Mouse (Mus musculus) forebrain, embryonic 14.5 days (tissue): ENCODE measurements around the gene Myocos. TPM values are rescaled to one million over a fixed set of nuclear protein-coding genes. Genes with fewer than 3 reads are reported as not detected.

ENCODE experiments used
- ATAC-seq: fragments of 200-750 bp; cut with Nextera tagmentation; 2 replicates; pipeline ENCODE4 v1.8.0; 2017; ENCODE audit warnings: mild to moderate bottlenecking, moderate library complexity
- DNase-seq: peaks from one replicate; pipeline ENCODE4 v3.0.0-alpha.2; 2015; ENCODE audit warnings: low spot score
- H3K27ac ChIP-seq: fragments of 300-500 bp; sonication (generic); 2 replicates; pipeline ENCODE4 v1.5.1; 2014; ENCODE audit warnings: low read depth, mild to moderate bottlenecking, control low read depth, low read length, moderate library complexity
- H3K27me3 ChIP-seq: fragments of 300-500 bp; sonication (generic); replicated peaks from 2 replicates; pipeline ENCODE4 v1.6.1; 2014; ENCODE audit warnings: low read length, control low read depth, mixed read lengths; ENCODE audit not compliant: control insufficient read depth, insufficient read depth
- H3K36me3 ChIP-seq: fragments of 300-500 bp; sonication (generic); 2 replicates; pipeline ENCODE4 v1.6.1; 2014; ENCODE audit warnings: low read length, control low read depth; ENCODE audit not compliant: control insufficient read depth, insufficient read depth
- H3K4me1 ChIP-seq: fragments of 300-500 bp; sonication (generic); 2 replicates; pipeline ENCODE4 v1.6.1; 2014; ENCODE audit warnings: antibody characterized with exemption, low read length, control low read depth; ENCODE audit not compliant: control insufficient read depth, insufficient read depth
- H3K4me2 ChIP-seq: fragments of 300-500 bp; sonication (generic); 2 replicates; pipeline ENCODE4 v1.6.1; 2014; ENCODE audit warnings: mild to moderate bottlenecking, control low read depth, low read length
- H3K4me3 ChIP-seq: fragments of 300-500 bp; sonication (generic); 2 replicates; pipeline ENCODE4 v1.5.1; 2014; ENCODE audit warnings: low read depth, low read length, control low read depth
- H3K9ac ChIP-seq: fragments of 300-500 bp; sonication (generic); 2 replicates; pipeline ENCODE4 v1.6.1; 2014; ENCODE audit warnings: mild to moderate bottlenecking, low read length, control low read depth, moderate library complexity
- H3K9me3 ChIP-seq: fragments of 300-500 bp; sonication (generic); replicated peaks from 2 replicates; pipeline ENCODE4 v1.6.1; 2016; ENCODE audit warnings: low read length, control low read depth, mixed read lengths; ENCODE audit not compliant: control insufficient read depth
- WGBS: fragments of 180-500 bp; shearing (Covaris S2); extraction: QIAGEN DNeasy Blood & Tissue Kit; methylation state at CpG from one replicate; pipeline ENCODE4 v1.1.7; 2014; 5-methylcytosine and 5-hydroxymethylcytosine counted together
- microRNA-seq: library from miRNA; unstranded; fragments of <30 nt; microRNA quantifications from one replicate; pipeline ENCODE4, GENCODE M21; 2016
- polyA plus RNA-seq: library from polyadenylated mRNA; unstranded; fragments of >200 nt; fragmentation: Nextera tagmentation; extraction: Ambion mirVana; gene quantifications from 2 replicates; pipeline ENCODE4 v1.2.1, GENCODE M21; 2014

Gene Myocos
- polyA plus RNA-seq, 1 experiment from 2014 or later: not detected

GRCm38 (mm10) chr1:162599617-162600016, 58.4 kb downstream of the Myocos start:
- no peaks in the 10 kb centered on the region for H3K27me3 ChIP-seq
- H3K27ac ChIP-seq: no peak overlapping the region
- no peak overlapping the region for H3K4me2 ChIP-seq
- H3K4me3 ChIP-seq: no peak overlapping the region
- 92% methylated on average over 5 of the region's 5 CpGs for WGBS
- no peak for ATAC-seq
- no peaks in the 10 kb centered on the region for H3K4me1 ChIP-seq
- no peaks in the 10 kb centered on the region for H3K9me3 ChIP-seq
- no peak for DNase-seq
- H3K36me3 ChIP-seq: peaks cover 23% of the 10 kb centered on the region
- no peak overlapping the region for H3K9ac ChIP-seq

GRCm38 (mm10) chr1:162597379-162598102, 60.5 kb downstream of the Myocos start:
- no peak overlapping the region for H3K4me2 ChIP-seq
- no peak overlapping the region for H3K9ac ChIP-seq
- WGBS: 92% methylated on average over 3 of the region's 3 CpGs
- no peak overlapping the region for H3K4me3 ChIP-seq
- H3K36me3 ChIP-seq: peaks cover 24% of the 10 kb centered on the region
- no peaks in the 10 kb centered on the region for H3K9me3 ChIP-seq
- no peaks in the 10 kb centered on the region for H3K27me3 ChIP-seq
- H3K4me1 ChIP-seq: no peaks in the 10 kb centered on the region
- ATAC-seq: no peak
- no peak for DNase-seq
- H3K27ac ChIP-seq: no peak overlapping the region

Small RNA genes lying within 50 kb of the gene (microRNA-seq; reads per million reads assigned to microRNA genes)
- not detected for gene Gm27616

Other genes with a start within 250 kb of the Myocos start
- gene Dnm3, start 180.2 kb downstream of the Myocos start, polyA plus RNA-seq: 20.6 and 28.5 TPM in 2 replicates
- gene Mettl13, start 109.7 kb downstream of the Myocos start, polyA plus RNA-seq: 10.2 and 11.6 TPM in 2 replicates
- gene Vamp4, start 87.7 kb downstream of the Myocos start, polyA plus RNA-seq: 52.3 and 64.6 TPM in 2 replicates
- not detected in 2 replicates for gene Myoc, start 19.1 kb downstream of the Myocos start, polyA plus RNA-seq
- 100 and 130 TPM in 2 replicates for gene Prrc2c, start 82.3 kb upstream of the Myocos start, polyA plus RNA-seq
- 0.12 and 0.22 TPM in 2 replicates for gene Fmo4, start 155.8 kb upstream of the Myocos start, polyA plus RNA-seq
- 18.1 and 24.8 TPM in 2 replicates for gene Fmo1, start 208.4 kb upstream of the Myocos start, polyA plus RNA-seq
- 0.06 and 0.64 TPM in 2 replicates for gene Fmo2, start 240.5 kb upstream of the Myocos start, polyA plus RNA-seq